22 mouse cellular contexts compared by ENCODE assay signal in genomic region chr12:9295211-9295610, GRCm38 (mm10).
DNase-seq lines count a peak whose midpoint lies in the region; ATAC-seq and TF ChIP-seq lines count a peak whose summit lies in the region.
"Had no signal": no experiment of that assay in that cellular context is flagged by ENCODE, and none has a peak within 500 bp of the region (broad histone marks: within the 10 kb centered on the region; RNA-seq: fewer than 3 reads in every experiment).

No protein-coding gene starts in this region.

- H3K9ac ChIP-seq in lung, embryonic 14.5 days, result no peak overlapping the region
- H3K9ac ChIP-seq: embryonic facial prominence, embryonic 13.5 days; embryonic facial prominence, embryonic 15.5 days; forebrain, embryonic 12.5 days had no signal

- H3K27me3 ChIP-seq in lung, embryonic 14.5 days (ENCODE audit: insufficient read depth, low read length), result no peaks in the 10 kb centered on the region
- H3K27me3 ChIP-seq: embryonic facial prominence, embryonic 13.5 days; embryonic facial prominence, embryonic 15.5 days; forebrain, embryonic 12.5 days had no signal

- H3K9me3 ChIP-seq in lung, embryonic 14.5 days (ENCODE audit: low read depth, low read length), result no peaks in the 10 kb centered on the region
- H3K9me3 ChIP-seq: embryonic facial prominence, embryonic 13.5 days; embryonic facial prominence, embryonic 15.5 days; forebrain, embryonic 10.5 days; forebrain, embryonic 12.5 days had no signal

- no peak for TF ChIP-seq CTCF in lung, embryonic 14.5 days (IDR thresholded peaks at IDR 0.05; ENCODE audit: low read depth)

- peak; percentile 49 for DNase-seq in lung, embryonic 14.5 days
- no peak for DNase-seq in lung, adult 18-20 months
- DNase-seq in lung, postnatal 10 days, result peak; percentile 57
- no peak for DNase-seq in lung, postnatal 25 days (ENCODE audit: low spot score)
- peak; percentile 25 for DNase-seq in lung, postnatal 36 days
- no peak for DNase-seq in layer of hippocampus, adult 9-11 months
- DNase-seq: adrenal gland, adult 2 months; adrenal gland, postnatal 10 days; adrenal gland, postnatal 25 days; cerebellum, adult 11 months; cerebellum, adult 18-20 months; cerebellum, adult 8-10 months; cerebellum, adult 9-11 months; cerebellum, postnatal 14 days; cerebellum, postnatal 36 days; embryo, embryonic 11 days had no signal

- H3K4me1 ChIP-seq in lung, embryonic 14.5 days (ENCODE audit: insufficient read depth), result no peaks in the 10 kb centered on the region
- H3K4me1 ChIP-seq: embryonic facial prominence, embryonic 13.5 days; embryonic facial prominence, embryonic 15.5 days; forebrain, embryonic 10.5 days; forebrain, embryonic 12.5 days had no signal

- WGBS in lung, embryonic 14.5 days, result 66% methylated on average over 3 of the region's 3 CpGs

- H3K4me2 ChIP-seq in lung, embryonic 14.5 days, result no peak overlapping the region
- H3K4me2 ChIP-seq: embryonic facial prominence, embryonic 13.5 days; embryonic facial prominence, embryonic 15.5 days; forebrain, embryonic 12.5 days had no signal

- no peak overlapping the region for H3K27ac ChIP-seq in lung, embryonic 14.5 days (ENCODE audit: low read depth)
- H3K27ac ChIP-seq: embryonic facial prominence, embryonic 13.5 days; embryonic facial prominence, embryonic 15.5 days; forebrain, embryonic 10.5 days; forebrain, embryonic 12.5 days had no signal

- no peaks in the 10 kb centered on the region for H3K36me3 ChIP-seq in lung, embryonic 14.5 days (ENCODE audit: insufficient read depth)
- H3K36me3 ChIP-seq: embryonic facial prominence, embryonic 13.5 days; embryonic facial prominence, embryonic 15.5 days; forebrain, embryonic 10.5 days; forebrain, embryonic 12.5 days had no signal

- ATAC-seq in lung, embryonic 14.5 days (ENCODE audit: insufficient read depth), result peak; percentile 31; the same call in 1 of the 2 replicates
- ATAC-seq: forebrain, embryonic 14.5 days had no signal

- no peak overlapping the region for H3K4me3 ChIP-seq in lung, embryonic 14.5 days (ENCODE audit: low read depth, low read length)
- H3K4me3 ChIP-seq: embryonic facial prominence, embryonic 13.5 days; embryonic facial prominence, embryonic 15.5 days; erythroblast, embryonic 14.5 days; forebrain, embryonic 10.5 days; forebrain, embryonic 12.5 days had no signal

Comparison
In these comparisons a context has a peak if more than half of its experiments do, and no peak if none do; other contexts are left out.
1. DNase-seq: peak in lung, embryonic 14.5 days (single experiment), lung, postnatal 10 days (single experiment) and lung, postnatal 36 days (single experiment); none in lung, adult 18-20 months (0 of 2), lung, postnatal 25 days (single experiment) and layer of hippocampus, adult 9-11 months (single experiment).